Mouse (Mus musculus) ES-Bruce4 (cell line): ENCODE measurements around the gene Tomm40l. TPM values are rescaled to one million over a fixed set of nuclear protein-coding genes. Genes with fewer than 3 reads are reported as not detected.

Experiments
- H3K27ac ChIP-seq: 2 replicates; pipeline ENCODE4 v1.5.1; 2012; ENCODE audit warnings: low read length, inconsistent platforms; ENCODE audit not compliant: insufficient read depth
- H3K27me3 ChIP-seq: 2 replicates; pipeline ENCODE4 v1.6.1; 2012; ENCODE audit warnings: mild to moderate bottlenecking, low read length, inconsistent platforms; ENCODE audit not compliant: control insufficient read depth, poor library complexity, insufficient read depth, severe bottlenecking
- H3K36me3 ChIP-seq: 2 replicates; pipeline ENCODE4 v1.6.1; 2012; ENCODE audit warnings: inconsistent platforms, mild to moderate bottlenecking, low read length, moderate library complexity; ENCODE audit not compliant: control insufficient read depth, poor library complexity, insufficient read depth, severe bottlenecking
- H3K4me1 ChIP-seq: one replicate; pipeline ENCODE4 v1.8.1; 2011; ENCODE audit warnings: low read length; ENCODE audit not compliant: control insufficient read depth, insufficient read depth
- H3K4me3 ChIP-seq: 2 replicates; pipeline ENCODE4 v1.5.1; 2011; ENCODE audit warnings: low read depth, mild to moderate bottlenecking, low read length
- H3K9ac ChIP-seq: 2 replicates; pipeline ENCODE4 v1.6.1; 2012; ENCODE audit warnings: low read depth, mild to moderate bottlenecking, inconsistent platforms; ENCODE audit not compliant: poor library complexity, severe bottlenecking
- H3K9me3 ChIP-seq: replicated peaks from 2 replicates; pipeline ENCODE4 v1.6.1; 2012; ENCODE audit warnings: mild to moderate bottlenecking, low read length, inconsistent platforms; ENCODE audit not compliant: control insufficient read depth, poor library complexity, insufficient read depth, severe bottlenecking
- CTCF ChIP-seq: IDR thresholded peaks from one replicate; pipeline ENCODE4 v1.8.1; 2011; ENCODE audit warnings: low read depth, low read length
- EP300 ChIP-seq: IDR thresholded peaks from 2 replicates; pipeline ENCODE4 v1.6.1; 2011; ENCODE audit warnings: low read depth, low read length; ENCODE audit not compliant: insufficient read depth
- POLR2A ChIP-seq: IDR thresholded peaks from one replicate; pipeline ENCODE4 v1.8.1; 2011; ENCODE audit warnings: low read length; ENCODE audit not compliant: insufficient read depth
- polyA plus RNA-seq: library from polyadenylated mRNA; stranded (reverse); fragments of >200 nt; gene quantifications from 2 replicates; pipeline ENCODE4 v1.2.4, GENCODE M21; 2011; ENCODE audit warnings: low read depth; ENCODE audit not compliant: missing spikeins, insufficient read depth, insufficient read length

Gene Tomm40l
- polyA plus RNA-seq, 1 experiment: 25.1 TPM

GRCm38 (mm10) chr1:171239992-171240744 lies 17.9 kb upstream of the Tomm40l start:
- no peak overlapping the region for H3K27ac ChIP-seq
- peaks cover 4% of the 10 kb centered on the region for H3K4me1 ChIP-seq
- no peak overlapping the region for H3K9ac ChIP-seq
- no peak for TF ChIP-seq CTCF
- no peak overlapping the region for H3K4me3 ChIP-seq
- H3K9me3 ChIP-seq: no peaks in the 10 kb centered on the region
- no peaks in the 10 kb centered on the region for H3K27me3 ChIP-seq
- H3K36me3 ChIP-seq: peaks cover 43% of the 10 kb centered on the region

- no peak overlapping the region for H3K27ac ChIP-seq
- H3K27me3 ChIP-seq: no peaks in the 10 kb centered on the region
- H3K4me3 ChIP-seq: peak overlapping the region; percentile 55
- peak overlapping the region; percentile 42; the same call in 1 of the 2 replicates for H3K9ac ChIP-seq
- TF ChIP-seq POLR2A (no peak), CTCF (peak; percentile 97)
- H3K36me3 ChIP-seq: peaks cover 39% of the 10 kb centered on the region
- H3K9me3 ChIP-seq: no peaks in the 10 kb centered on the region
- H3K4me1 ChIP-seq: peaks cover 4% of the 10 kb centered on the region
Observed at GRCm38 (mm10) chr1:171238463-171238862, 16.1 kb upstream of the Tomm40l start.

- Histone ChIP-seq H3K9me3 (no peaks in the 10 kb centered on the region), H3K36me3 (peaks cover 36% of the 10 kb centered on the region), H3K27ac (no peak overlapping the region), H3K4me1 (peaks cover 2% of the 10 kb centered on the region), H3K27me3 (no peaks in the 10 kb centered on the region), H3K4me3 (no peak overlapping the region), H3K9ac (no peak overlapping the region)
- TF ChIP-seq CTCF (no peak), POLR2A (no peak), EP300 (no peak)
Observed at GRCm38 (mm10) chr1:171237438-171237837, 15.1 kb upstream of the Tomm40l start.

- no peak overlapping the region for H3K27ac ChIP-seq
- TF ChIP-seq POLR2A (no peak), CTCF (no peak), EP300 (no peak)
- peaks cover 36% of the 10 kb centered on the region for H3K36me3 ChIP-seq
- no peaks in the 10 kb centered on the region for H3K4me1 ChIP-seq
- H3K4me3 ChIP-seq: no peak overlapping the region
- no peak overlapping the region for H3K9ac ChIP-seq
- no peaks in the 10 kb centered on the region for H3K27me3 ChIP-seq
- H3K9me3 ChIP-seq: no peaks in the 10 kb centered on the region
Observed at GRCm38 (mm10) chr1:171235791-171236190, 13.5 kb upstream of the Tomm40l start.

GRCm38 (mm10) chr1:171234538-171234937 lies 12.2 kb upstream of the Tomm40l start:
- Histone ChIP-seq H3K27me3 (no peaks in the 10 kb centered on the region), H3K4me3 (no peak overlapping the region), H3K4me1 (peaks cover 3% of the 10 kb centered on the region), H3K27ac (no peak overlapping the region), H3K9me3 (no peaks in the 10 kb centered on the region), H3K9ac (no peak overlapping the region), H3K36me3 (peaks cover 36% of the 10 kb centered on the region)
- TF ChIP-seq CTCF (no peak), EP300 (no peak), POLR2A (no peak)

GRCm38 (mm10) chr1:171234126-171234525 lies 11.8 kb upstream of the Tomm40l start, which contains the start of gene Fcer1g:
Fcer1g (minus strand) TSS chr1:171234365.
- Histone ChIP-seq H3K9ac (no peak within 1 kb of the TSS), H3K4me3 (no peak within 1 kb of the TSS), H3K36me3 (peaks cover 35% of the 10 kb centered on the region), H3K27me3 (no peaks in the 10 kb centered on the region), H3K9me3 (no peaks in the 10 kb centered on the region), H3K4me1 (peaks cover 4% of the 10 kb centered on the region), H3K27ac (no peak within 1 kb of the TSS)
- TF ChIP-seq EP300 (no peak), CTCF (no peak), POLR2A (no peak)
